Mouse (Mus musculus) stomach, postnatal 0 days (tissue): ENCODE measurements around the gene Hnrnph2. TPM values are rescaled to one million over a fixed set of nuclear protein-coding genes. Genes with fewer than 3 reads are reported as not detected.

Experiments
- ATAC-seq: fragments of 200-750 bp; cut with Nextera tagmentation; 2 replicates; pipeline ENCODE4 v1.8.0; 2017; ENCODE audit not compliant: low FRiP score, low TSS enrichment
- DNase-seq: peaks from one replicate; pipeline ENCODE4 v3.0.0-alpha.2; 2016; ENCODE audit warnings: low spot score
- H3K27ac ChIP-seq: fragments of 300-500 bp; sonication (generic); replicated peaks from 2 replicates; pipeline ENCODE4 v1.5.1; 2014; ENCODE audit warnings: mild to moderate bottlenecking, control low read depth
- H3K27me3 ChIP-seq: fragments of 300-500 bp; sonication (generic); 2 replicates; pipeline ENCODE4 v1.6.1; 2014; ENCODE audit warnings: low read length; ENCODE audit not compliant: control insufficient read depth, insufficient read depth
- H3K36me3 ChIP-seq: fragments of 300-500 bp; sonication (generic); 2 replicates; pipeline ENCODE4 v1.6.1; 2014; ENCODE audit warnings: low read length, mixed read lengths; ENCODE audit not compliant: control insufficient read depth, insufficient read depth
- H3K4me1 ChIP-seq: fragments of 300-500 bp; sonication (generic); replicated peaks from 2 replicates; pipeline ENCODE4 v1.6.1; 2014; ENCODE audit warnings: antibody characterized with exemption; ENCODE audit not compliant: control insufficient read depth, insufficient read depth
- H3K4me2 ChIP-seq: fragments of 300-500 bp; sonication (generic); replicated peaks from 2 replicates; pipeline ENCODE4 v1.6.1; 2014; ENCODE audit warnings: low read depth, mild to moderate bottlenecking, control low read depth, moderate library complexity
- H3K4me3 ChIP-seq: fragments of 300-500 bp; sonication (generic); 2 replicates; pipeline ENCODE4 v1.5.1; 2014; ENCODE audit warnings: low read depth, low read length, control low read depth
- H3K9ac ChIP-seq: fragments of 300-500 bp; sonication (generic); 2 replicates; pipeline ENCODE4 v1.6.1; 2014; ENCODE audit warnings: mild to moderate bottlenecking, low read length, control low read depth, mixed read lengths
- H3K9me3 ChIP-seq: fragments of 300-500 bp; sonication (generic); 2 replicates; pipeline ENCODE4 v1.6.1; 2016; ENCODE audit warnings: low read length; ENCODE audit not compliant: control insufficient read depth
- CTCF ChIP-seq: IDR thresholded peaks from 2 replicates; pipeline ENCODE4 v1.5.1; 2016; ENCODE audit warnings: antibody characterized with exemption, low read depth, mild to moderate bottlenecking, moderate library complexity
- EP300 ChIP-seq: optimal IDR thresholded peaks from 2 replicates; pipeline ENCODE3; 2016; ENCODE audit warnings: antibody characterized with exemption
- whole genome bisulfite sequencing: fragments of 180-500 bp; shearing (Covaris S2); extraction: QIAGEN DNeasy Blood & Tissue Kit; methylation state at CpG from one replicate; pipeline ENCODE4 v1.1.7; 2014; 5-methylcytosine and 5-hydroxymethylcytosine counted together
- polyA plus RNA-seq: library from polyadenylated mRNA; unstranded; fragments of >200 nt; fragmentation: Nextera tagmentation; extraction: Ambion mirVana; gene quantifications from 2 replicates; pipeline ENCODE4 v1.2.1, GENCODE M21; 2015

The Hnrnph2 gene
- polyA plus RNA-seq, 1 experiment from 2014 or later = 65.3 TPM

GRCm38 (mm10) chrX:134623350-134623749 lies 22.4 kb downstream of the Hnrnph2 start:
- Histone ChIP-seq H3K27ac (no peak overlapping the region), H3K9ac (no peak overlapping the region), H3K36me3 (no peaks in the 10 kb centered on the region), H3K27me3 (no peaks in the 10 kb centered on the region), H3K4me3 (no peak overlapping the region), H3K4me2 (no peak overlapping the region), H3K9me3 (no peaks in the 10 kb centered on the region), H3K4me1 (no peaks in the 10 kb centered on the region)
- 55% methylated on average over 4 of the region's 4 CpGs for WGBS
- no peak for ATAC-seq
- DNase-seq = no peak
- TF ChIP-seq CTCF (no peak), EP300 (no peak)

GRCm38 (mm10) chrX:134628200-134628599 lies 27.2 kb downstream of the Hnrnph2 start:
- Histone ChIP-seq H3K27me3 (no peaks in the 10 kb centered on the region), H3K9me3 (no peaks in the 10 kb centered on the region), H3K4me3 (no peak overlapping the region), H3K36me3 (no peaks in the 10 kb centered on the region), H3K4me2 (no peak overlapping the region), H3K27ac (no peak overlapping the region), H3K4me1 (no peaks in the 10 kb centered on the region), H3K9ac (no peak overlapping the region)
- TF ChIP-seq CTCF (no peak), EP300 (no peak)
- DNase-seq = no peak
- no peak for ATAC-seq
- 79% methylated on average over 2 of the region's 2 CpGs for WGBS

GRCm38 (mm10) chrX:134632710-134633109 lies 31.7 kb downstream of the Hnrnph2 start:
- ATAC-seq (no peak), DNase-seq (no peak)
- Histone ChIP-seq H3K4me3 (no peak overlapping the region), H3K9me3 (no peaks in the 10 kb centered on the region), H3K4me1 (no peaks in the 10 kb centered on the region), H3K36me3 (no peaks in the 10 kb centered on the region), H3K27ac (no peak overlapping the region), H3K4me2 (no peak overlapping the region), H3K9ac (no peak overlapping the region), H3K27me3 (no peaks in the 10 kb centered on the region)
- 92% methylated on average over 5 of the region's 5 CpGs for WGBS
- TF ChIP-seq CTCF (no peak), EP300 (no peak)

- Histone ChIP-seq H3K4me2 (no peak overlapping the region), H3K36me3 (no peaks in the 10 kb centered on the region), H3K4me3 (no peak overlapping the region), H3K9me3 (no peaks in the 10 kb centered on the region), H3K9ac (no peak overlapping the region), H3K4me1 (no peaks in the 10 kb centered on the region), H3K27me3 (no peaks in the 10 kb centered on the region), H3K27ac (no peak overlapping the region)
- TF ChIP-seq EP300 (no peak), CTCF (no peak)
- ATAC-seq (no peak), DNase-seq (no peak)
- WGBS = 50% methylated on average over 3 of the region's 3 CpGs
These were observed 34.1 kb downstream of the Hnrnph2 start for GRCm38 (mm10) chrX:134635111-134635510.

GRCm38 (mm10) chrX:134635860-134636259 lies 34.9 kb downstream of the Hnrnph2 start:
- Histone ChIP-seq H3K27me3 (no peaks in the 10 kb centered on the region), H3K4me3 (no peak overlapping the region), H3K4me2 (no peak overlapping the region), H3K36me3 (no peaks in the 10 kb centered on the region), H3K9ac (no peak overlapping the region), H3K4me1 (no peaks in the 10 kb centered on the region), H3K27ac (no peak overlapping the region), H3K9me3 (no peaks in the 10 kb centered on the region)
- DNase-seq = no peak
- WGBS = 56% methylated on average over 3 of the region's 3 CpGs
- TF ChIP-seq CTCF = no peak
- TF ChIP-seq EP300 = no peak
- ATAC-seq = no peak

- H3K36me3 ChIP-seq = no peaks in the 10 kb centered on the region
- no peaks in the 10 kb centered on the region for H3K4me1 ChIP-seq
- ATAC-seq = no peak
- WGBS = 57% methylated on average over 10 of the region's 10 CpGs
- H3K9ac ChIP-seq = no peak overlapping the region
- no peak overlapping the region for H3K4me2 ChIP-seq
- TF ChIP-seq CTCF (no peak), EP300 (no peak)
- no peaks in the 10 kb centered on the region for H3K27me3 ChIP-seq
- H3K27ac ChIP-seq = no peak overlapping the region
- no peaks in the 10 kb centered on the region for H3K9me3 ChIP-seq
- H3K4me3 ChIP-seq = no peak overlapping the region
- no peak for DNase-seq
These were observed 40.2 kb downstream of the Hnrnph2 start for GRCm38 (mm10) chrX:134641000-134641760.
